Mouse (Mus musculus): ENCODE results near the gene Smg6. TPM values are rescaled to one million over a fixed set of nuclear protein-coding genes. Genes with fewer than 3 reads are reported as not detected.

Gene Smg6
- polyA plus RNA-seq, 1 experiment from 2014 or later, result 14.0 TPM

GRCm38 (mm10) chr11:75116379-75116778, 190.8 kb downstream of the Smg6 start:
- WGBS, result 83% methylated on average over 6 of the region's 6 CpGs
- Histone ChIP-seq H3K4me3 (no peak overlapping the region), H3K9me3 (no peaks in the 10 kb centered on the region), H3K36me3 (no peaks in the 10 kb centered on the region), H3K27ac (no peak overlapping the region), H3K4me1 (peaks cover 34% of the 10 kb centered on the region), H3K27me3 (ENCODE audit: insufficient read depth, poor library complexity, severe bottlenecking) (no peaks in the 10 kb centered on the region)
- no peak for DNase-seq (ENCODE audit: low spot score)

DNA sequence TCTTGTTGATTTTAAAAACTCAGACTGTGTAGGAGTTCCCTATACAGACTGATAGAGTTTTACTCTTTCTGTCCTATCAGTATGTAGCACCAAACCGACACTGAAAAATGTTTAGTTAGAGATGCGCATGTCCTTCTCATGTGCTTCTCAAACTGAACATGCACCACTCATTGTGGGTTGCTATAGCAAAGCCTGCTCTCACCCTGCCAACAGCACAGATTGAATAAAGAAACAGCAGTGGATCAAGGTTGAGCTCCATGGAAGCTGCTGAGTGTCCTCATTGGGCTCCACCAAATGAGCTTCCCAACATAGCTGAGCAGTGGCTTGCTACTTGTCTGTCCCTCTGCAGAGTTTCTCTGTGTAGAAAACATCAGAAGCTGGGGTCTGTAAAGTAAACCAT, 192.5 kb downstream of the Smg6 start:
- H3K9me3 ChIP-seq, result no peaks in the 10 kb centered on the region
- no peaks in the 10 kb centered on the region for H3K27me3 ChIP-seq (ENCODE audit: insufficient read depth, poor library complexity, severe bottlenecking)
- peaks cover 35% of the 10 kb centered on the region for H3K4me1 ChIP-seq
- no peak for DNase-seq (ENCODE audit: low spot score)
- 89% methylated on average over 2 of the region's 2 CpGs for WGBS
- H3K27ac ChIP-seq, result no peak overlapping the region
- no peaks in the 10 kb centered on the region for H3K36me3 ChIP-seq
- H3K4me3 ChIP-seq, result no peak overlapping the region

- Histone ChIP-seq H3K36me3 (no peaks in the 10 kb centered on the region), H3K4me3 (no peak overlapping the region), H3K27me3 (ENCODE audit: insufficient read depth, poor library complexity, severe bottlenecking) (no peaks in the 10 kb centered on the region), H3K9me3 (no peaks in the 10 kb centered on the region), H3K4me1 (peaks cover 35% of the 10 kb centered on the region), H3K27ac (peak overlapping the region; percentile 7; the same call in 1 of the 2 replicates)
- DNase-seq (ENCODE audit: low spot score), result no peak
- WGBS, result 91% methylated on average over 2 of the region's 2 CpGs
These were observed 193.7 kb downstream of the Smg6 start for GRCm38 (mm10) chr11:75119298-75119697.

- Histone ChIP-seq H3K36me3 (no peaks in the 10 kb centered on the region), H3K4me3 (no peak overlapping the region), H3K27me3 (ENCODE audit: insufficient read depth, poor library complexity, severe bottlenecking) (no peaks in the 10 kb centered on the region), H3K4me1 (peaks cover 35% of the 10 kb centered on the region), H3K9me3 (no peaks in the 10 kb centered on the region), H3K27ac (peak overlapping the region; percentile 7; the same call in 1 of the 2 replicates)
- no peak for DNase-seq (ENCODE audit: low spot score)
- WGBS, result 52% methylated on average over 3 of the region's 3 CpGs
These were observed 194.2 kb downstream of the Smg6 start for GRCm38 (mm10) chr11:75119841-75120240.

DNA sequence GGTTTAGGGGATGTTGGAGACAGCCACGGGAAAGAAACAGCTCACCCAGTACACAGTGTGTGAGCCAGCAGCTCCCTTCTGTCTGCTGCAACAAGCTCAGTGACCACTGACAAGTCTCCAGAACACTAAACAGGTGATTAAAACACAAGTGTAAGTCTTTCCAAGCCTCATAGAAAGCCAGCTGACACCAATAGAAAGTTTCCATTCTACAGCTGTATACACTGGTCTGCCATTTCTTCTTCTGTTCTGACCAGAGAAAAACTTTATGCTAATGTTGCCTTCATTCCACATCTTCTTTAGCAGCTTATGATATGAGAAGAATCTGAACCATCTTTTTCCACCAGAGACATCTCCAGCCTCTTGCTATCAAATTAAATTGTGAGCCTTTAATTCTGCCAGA, 195.7 kb downstream of the Smg6 start:
- Histone ChIP-seq H3K27ac (peak overlapping the region; percentile 16; the same call in 1 of the 2 replicates), H3K27me3 (ENCODE audit: insufficient read depth, poor library complexity, severe bottlenecking) (no peaks in the 10 kb centered on the region), H3K4me1 (peaks cover 33% of the 10 kb centered on the region), H3K4me3 (no peak overlapping the region), H3K9me3 (no peaks in the 10 kb centered on the region), H3K36me3 (no peaks in the 10 kb centered on the region)
- DNase-seq (ENCODE audit: low spot score), result no peak
- 66% methylated on average over 1 of the region's 1 CpGs for WGBS

- no peaks in the 10 kb centered on the region for H3K9me3 ChIP-seq
- H3K27me3 ChIP-seq (ENCODE audit: insufficient read depth, poor library complexity, severe bottlenecking), result no peaks in the 10 kb centered on the region
- peaks cover 19% of the 10 kb centered on the region for H3K4me1 ChIP-seq
- DNase-seq (ENCODE audit: low spot score), result no peak
- no peak overlapping the region for H3K27ac ChIP-seq
- no peaks in the 10 kb centered on the region for H3K36me3 ChIP-seq
- H3K4me3 ChIP-seq, result no peak overlapping the region
- WGBS, result 97% methylated on average over 2 of the region's 2 CpGs
These were observed 198.8 kb downstream of the Smg6 start for GRCm38 (mm10) chr11:75124406-75124805.

DNA sequence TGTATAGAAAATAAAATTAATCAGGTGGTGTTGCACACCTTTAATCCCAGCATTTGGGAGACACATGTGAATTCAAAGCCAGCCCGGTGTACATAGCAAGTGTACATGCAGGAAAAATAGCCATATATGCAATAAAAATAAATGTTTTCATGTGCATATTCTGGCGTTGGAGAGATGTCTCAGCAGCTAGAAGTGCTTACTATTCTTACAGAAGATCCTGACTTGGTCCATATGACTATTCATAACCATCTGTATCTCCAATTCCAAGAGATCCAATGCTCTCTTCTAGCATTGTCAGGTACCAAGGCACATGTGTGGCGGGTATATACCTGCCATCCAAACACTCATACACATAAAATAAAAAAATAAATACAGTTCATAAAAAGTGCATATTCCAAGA, 200.8 kb downstream of the Smg6 start:
- H3K36me3 ChIP-seq, result no peaks in the 10 kb centered on the region
- H3K9me3 ChIP-seq, result no peaks in the 10 kb centered on the region
- no peak overlapping the region for H3K27ac ChIP-seq
- H3K27me3 ChIP-seq (ENCODE audit: insufficient read depth, poor library complexity, severe bottlenecking), result no peaks in the 10 kb centered on the region
- peaks cover under 1% of the 10 kb centered on the region; the same call in 1 of the 2 replicates for H3K4me1 ChIP-seq
- H3K4me3 ChIP-seq, result no peak overlapping the region
- DNase-seq (ENCODE audit: low spot score), result no peak
- WGBS, result 93% methylated on average over 3 of the region's 3 CpGs

DNA sequence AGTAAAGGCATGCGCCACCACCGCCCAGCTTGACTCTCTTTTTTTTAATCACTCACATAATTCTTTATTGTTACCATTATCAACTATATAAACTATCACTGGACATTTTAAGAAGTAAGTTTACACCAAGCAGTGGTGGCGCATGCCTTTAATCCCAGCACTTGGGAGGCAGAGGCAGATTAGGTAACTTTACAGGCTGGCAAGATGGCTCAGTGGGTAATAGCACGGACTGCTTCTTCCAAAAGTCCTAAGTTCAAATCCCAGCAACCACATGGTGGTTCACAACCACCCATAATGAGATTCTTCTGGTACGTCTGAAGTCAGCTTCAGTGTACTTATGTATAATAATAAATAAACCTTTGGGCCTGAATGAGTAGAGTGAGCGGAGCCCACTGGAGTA, 203.9 kb downstream of the Smg6 start:
- WGBS, result 91% methylated on average over 6 of the region's 6 CpGs
- Histone ChIP-seq H3K27ac (no peak overlapping the region), H3K9me3 (no peaks in the 10 kb centered on the region), H3K4me1 (peaks cover 13% of the 10 kb centered on the region), H3K4me3 (no peak overlapping the region), H3K36me3 (no peaks in the 10 kb centered on the region), H3K27me3 (ENCODE audit: insufficient read depth, poor library complexity, severe bottlenecking) (no peaks in the 10 kb centered on the region)
- no peak for DNase-seq (ENCODE audit: low spot score)

- Histone ChIP-seq H3K36me3 (no peaks in the 10 kb centered on the region), H3K4me1 (peaks cover 20% of the 10 kb centered on the region), H3K4me3 (no peak overlapping the region), H3K27me3 (ENCODE audit: insufficient read depth, poor library complexity, severe bottlenecking) (no peaks in the 10 kb centered on the region), H3K9me3 (no peaks in the 10 kb centered on the region), H3K27ac (no peak overlapping the region)
- no peak for DNase-seq (ENCODE audit: low spot score)
- WGBS, result 81% methylated on average over 4 of the region's 4 CpGs
These were observed 205.7 kb downstream of the Smg6 start for GRCm38 (mm10) chr11:75131300-75131699.

GRCm38 (mm10) chr11:75132278-75132677, 206.7 kb downstream of the Smg6 start:
- Histone ChIP-seq H3K4me1 (peaks cover 30% of the 10 kb centered on the region), H3K9me3 (no peaks in the 10 kb centered on the region), H3K4me3 (no peak overlapping the region), H3K27me3 (ENCODE audit: insufficient read depth, poor library complexity, severe bottlenecking) (no peaks in the 10 kb centered on the region), H3K27ac (peak overlapping the region; percentile 64; the same call in 1 of the 2 replicates), H3K36me3 (no peaks in the 10 kb centered on the region)
- DNase-seq (ENCODE audit: low spot score), result no peak
- WGBS, result 90% methylated on average over 5 of the region's 5 CpGs

DNA sequence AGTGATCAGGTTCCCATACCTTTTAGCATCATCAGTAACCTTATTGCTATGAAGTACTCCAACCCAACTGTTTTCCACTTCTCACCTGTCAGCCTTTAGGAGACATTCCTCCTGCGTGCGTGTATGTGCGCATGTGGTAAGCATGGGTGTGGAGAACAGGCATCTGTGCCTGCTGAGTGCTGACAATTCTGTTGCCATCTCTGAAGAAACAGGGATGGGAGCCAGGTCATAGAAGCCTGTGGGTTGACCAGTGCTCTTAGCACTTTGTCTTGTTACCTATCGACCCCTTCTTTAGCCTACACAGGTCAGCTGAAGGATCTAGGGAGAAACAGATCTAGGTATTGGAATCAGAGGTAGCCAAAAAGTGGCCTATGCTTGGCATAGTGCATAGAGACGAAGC, 207.8 kb downstream of the Smg6 start:
- no peak for DNase-seq (ENCODE audit: low spot score)
- Histone ChIP-seq H3K36me3 (no peaks in the 10 kb centered on the region), H3K4me3 (no peak overlapping the region), H3K9me3 (no peaks in the 10 kb centered on the region), H3K27me3 (ENCODE audit: insufficient read depth, poor library complexity, severe bottlenecking) (no peaks in the 10 kb centered on the region), H3K27ac (peak overlapping the region; percentile 43; the same call in 1 of the 2 replicates), H3K4me1 (peaks cover 40% of the 10 kb centered on the region)
- 81% methylated on average over 5 of the region's 5 CpGs for WGBS

DNA sequence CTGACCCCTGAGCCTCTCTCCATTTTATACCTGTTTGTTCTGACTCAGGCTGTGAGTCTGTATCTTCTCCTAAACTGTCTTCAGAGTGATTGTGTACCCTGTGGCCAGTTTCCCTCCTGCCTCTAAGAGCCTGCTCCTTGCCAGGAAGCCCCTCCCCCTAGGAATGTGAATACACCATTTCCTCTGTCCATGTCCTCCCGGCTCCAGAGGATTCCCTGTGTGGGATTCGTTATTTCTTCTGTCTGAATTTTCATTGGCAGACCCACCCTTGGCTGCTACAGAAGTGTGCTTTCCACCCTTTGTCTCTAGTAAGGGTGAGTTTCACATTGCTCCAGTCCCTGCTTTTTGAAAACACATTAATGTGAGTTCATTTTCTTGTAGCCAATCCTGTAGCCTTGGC, 208.3 kb downstream of the Smg6 start:
- Histone ChIP-seq H3K4me3 (no peak overlapping the region), H3K4me1 (peaks cover 45% of the 10 kb centered on the region), H3K27me3 (ENCODE audit: insufficient read depth, poor library complexity, severe bottlenecking) (no peaks in the 10 kb centered on the region), H3K27ac (peak overlapping the region; percentile 43; the same call in 1 of the 2 replicates), H3K36me3 (no peaks in the 10 kb centered on the region), H3K9me3 (no peaks in the 10 kb centered on the region)
- 9% methylated on average over 2 of the region's 2 CpGs for WGBS
- no peak for DNase-seq (ENCODE audit: low spot score)

- Histone ChIP-seq H3K4me1 (peaks cover 52% of the 10 kb centered on the region), H3K27ac (peak overlapping the region; percentile 43; the same call in 1 of the 2 replicates), H3K4me3 (no peak overlapping the region), H3K36me3 (no peaks in the 10 kb centered on the region), H3K9me3 (no peaks in the 10 kb centered on the region), H3K27me3 (ENCODE audit: insufficient read depth, poor library complexity, severe bottlenecking) (no peaks in the 10 kb centered on the region)
- DNase-seq (ENCODE audit: low spot score), result no peak
- 63% methylated on average over 5 of the region's 5 CpGs for WGBS
These were observed 209.0 kb downstream of the Smg6 start for GRCm38 (mm10) chr11:75134485-75135068.

DNA sequence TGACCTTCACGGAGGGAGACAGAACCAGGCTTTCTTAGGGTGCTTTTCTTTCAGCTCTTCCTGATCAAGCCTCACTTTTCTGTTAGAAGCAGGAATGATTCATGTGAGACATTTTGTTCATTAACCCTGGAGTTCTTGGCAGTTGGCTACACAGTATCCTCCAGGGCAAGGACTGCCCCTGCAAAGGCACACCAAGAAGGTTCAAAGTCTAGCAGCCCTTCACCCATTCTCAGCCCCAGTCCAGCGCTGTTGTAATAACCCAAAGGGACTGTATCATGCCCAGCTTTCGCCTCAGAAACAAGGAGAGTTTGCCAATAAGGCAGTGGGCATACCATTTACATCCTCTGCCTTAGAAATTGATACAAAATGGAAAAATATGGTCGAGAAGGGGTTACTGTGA, 209.7 kb downstream of the Smg6 start:
- peak overlapping the region; percentile 43; the same call in 1 of the 2 replicates for H3K27ac ChIP-seq
- WGBS, result 83% methylated on average over 4 of the region's 4 CpGs
- no peak overlapping the region for H3K4me3 ChIP-seq
- H3K4me1 ChIP-seq, result peaks cover 59% of the 10 kb centered on the region
- no peaks in the 10 kb centered on the region for H3K36me3 ChIP-seq
- no peaks in the 10 kb centered on the region for H3K9me3 ChIP-seq
- no peaks in the 10 kb centered on the region for H3K27me3 ChIP-seq (ENCODE audit: insufficient read depth, poor library complexity, severe bottlenecking)
- DNase-seq (ENCODE audit: low spot score), result no peak
